Mouse (Mus musculus): ENCODE measurements around the gene Ak2.

GRCm38 (mm10) chr4:128980890-128981832 is 10.6 kb upstream of the Ak2 start:
- TF ChIP-seq CTCF (IDR thresholded peaks at IDR 0.05; ENCODE audit: borderline replicate concordance, insufficient read depth, low read length), result no peak
- TF ChIP-seq POLR2A (IDR thresholded peaks at IDR 0.05; ENCODE audit: low read depth, low read length), result no peak
